Mouse (Mus musculus) frontal cortex, postnatal 14 days (tissue): ENCODE data around the gene Jazf1.

Source experiments
- DNase-seq, 2 experiments: peaks; one replicate each; pipeline ENCODE4 v3.0.0; 2022; ENCODE audit warnings: low spot score in 2 of 2

The Jazf1 gene

DNA sequence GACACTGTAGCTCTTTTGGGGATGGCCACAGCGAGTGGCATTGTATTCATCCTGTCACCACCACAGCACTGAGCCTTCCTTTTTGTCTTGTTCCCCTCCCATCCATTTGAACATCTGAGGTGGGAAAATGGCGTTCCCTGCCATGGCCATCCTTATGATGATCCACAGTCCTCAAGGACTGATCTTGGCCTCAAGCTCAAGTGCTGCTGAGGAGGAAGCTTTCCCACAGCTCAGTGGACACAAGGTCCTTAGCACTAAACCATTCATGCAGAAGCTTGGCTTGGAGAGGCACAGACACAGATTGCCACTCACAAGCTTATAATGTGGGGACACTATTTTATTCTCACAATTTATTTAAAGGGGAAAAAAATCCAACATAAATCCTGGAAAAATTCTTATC is 58.1 kb downstream of the Jazf1 start:
- DNase-seq = no peak

DNA sequence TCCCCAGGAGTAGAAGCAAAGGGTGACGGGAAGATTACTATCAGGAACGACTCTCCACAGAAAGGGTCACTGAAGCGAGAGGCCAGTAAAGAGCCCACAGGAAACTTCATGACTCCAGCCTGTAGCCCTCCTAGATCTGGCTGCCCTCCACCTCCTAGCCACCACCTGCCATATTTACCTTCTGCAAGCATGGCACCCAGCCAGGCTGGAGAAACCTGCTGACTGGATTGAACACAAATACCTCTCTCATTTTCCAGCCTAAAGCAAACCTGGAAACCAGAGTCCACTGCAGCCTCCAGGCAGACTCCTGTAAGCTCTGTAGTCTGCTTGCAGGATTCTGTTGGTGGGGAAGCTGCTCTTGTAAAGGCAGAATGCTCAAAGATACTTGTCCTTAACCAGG is 62.4 kb downstream of the Jazf1 start:
- DNase-seq = no peak

DNA sequence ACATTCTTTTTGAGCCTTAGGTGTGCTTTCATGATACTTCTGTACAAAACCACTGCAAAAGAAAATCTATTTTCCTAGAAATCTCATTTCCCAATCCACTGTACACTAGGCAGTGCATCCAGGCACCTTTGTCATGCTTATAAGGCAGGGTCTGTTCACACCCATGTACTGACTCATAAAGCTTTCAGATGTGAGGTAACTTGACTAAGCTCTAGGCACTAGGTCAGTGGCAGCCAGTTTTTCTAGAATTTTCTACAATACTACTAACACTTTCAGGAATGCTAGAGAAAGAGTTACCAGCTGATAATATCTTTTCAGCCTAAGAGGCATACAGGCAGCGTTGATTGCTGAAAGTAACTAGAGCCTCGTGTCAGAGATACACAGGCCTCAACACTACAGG is 62.9 kb downstream of the Jazf1 start:
- DNase-seq = no peak

DNA sequence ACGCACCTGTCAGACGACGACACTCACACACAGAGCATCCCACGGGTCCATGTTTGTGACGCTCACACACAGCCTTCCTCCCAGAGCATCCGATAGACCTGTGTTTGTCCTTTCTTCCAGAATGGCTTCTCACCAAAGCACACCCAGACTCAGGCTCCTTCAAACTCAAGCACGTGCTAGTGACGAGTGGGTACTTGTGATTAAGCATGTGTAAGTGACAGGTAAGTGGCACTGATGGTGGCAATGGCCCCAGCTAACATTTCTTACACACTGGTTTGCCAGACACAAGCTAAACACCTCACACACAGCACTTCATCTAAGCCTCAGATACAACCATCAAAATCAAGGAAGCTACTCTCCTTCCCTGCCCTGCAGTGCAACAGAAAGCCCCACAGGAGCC is 77.6 kb downstream of the Jazf1 start:
- DNase-seq = no peak

DNA sequence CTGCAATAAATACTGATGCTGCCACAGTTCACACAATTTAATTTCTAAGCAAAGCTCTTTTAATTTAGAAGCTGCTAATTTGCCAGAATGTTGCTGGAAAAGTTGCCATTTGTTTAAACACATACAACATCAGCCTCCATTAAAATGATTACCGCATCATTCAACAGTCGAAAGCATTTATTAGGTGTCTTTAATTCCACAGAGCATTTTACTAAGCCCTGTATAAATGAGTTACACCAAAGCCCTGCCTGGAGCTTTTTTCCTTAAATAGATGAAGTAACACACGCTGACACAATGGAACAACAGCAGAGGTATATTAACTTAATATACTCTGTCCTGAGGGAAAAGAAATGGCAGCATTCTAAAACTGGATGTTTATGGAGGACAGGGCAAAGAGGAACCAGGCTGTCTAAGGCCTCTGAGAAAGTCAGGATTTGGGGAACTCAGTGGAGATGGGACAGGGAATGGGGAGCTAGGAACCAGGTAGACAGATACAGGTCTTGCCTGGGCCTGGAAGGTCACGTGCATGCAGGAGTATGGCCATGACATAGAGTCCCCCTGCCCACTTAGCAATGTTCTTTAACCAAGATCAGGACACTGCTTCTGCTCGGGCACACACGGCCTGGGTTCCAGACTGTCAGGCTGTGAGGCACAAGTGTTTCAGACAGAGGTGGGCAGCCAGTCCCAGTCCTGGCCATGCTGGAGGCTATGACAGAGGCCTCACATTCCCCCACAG is 80.4 kb downstream of the Jazf1 start:
- no peak for DNase-seq

DNA sequence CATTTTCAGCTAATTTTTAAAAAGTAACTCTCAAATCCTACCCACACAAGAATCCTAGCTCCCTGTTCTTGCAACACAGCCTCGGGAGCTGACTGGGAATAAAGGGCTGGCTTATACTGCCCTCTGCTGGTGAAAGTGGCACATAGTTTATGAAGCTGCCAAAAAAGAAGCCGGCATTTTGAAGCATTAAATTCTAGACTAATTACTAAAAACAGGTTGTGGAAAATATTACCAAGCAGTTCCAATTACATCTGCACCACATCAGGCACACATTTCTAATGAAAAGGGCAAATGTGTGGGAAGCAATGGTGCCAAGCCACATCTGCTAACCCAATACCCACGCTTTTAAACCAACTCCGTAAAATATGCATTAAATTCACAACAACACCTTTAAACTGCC is 81.0 kb downstream of the Jazf1 start:
- DNase-seq = no peak

DNA sequence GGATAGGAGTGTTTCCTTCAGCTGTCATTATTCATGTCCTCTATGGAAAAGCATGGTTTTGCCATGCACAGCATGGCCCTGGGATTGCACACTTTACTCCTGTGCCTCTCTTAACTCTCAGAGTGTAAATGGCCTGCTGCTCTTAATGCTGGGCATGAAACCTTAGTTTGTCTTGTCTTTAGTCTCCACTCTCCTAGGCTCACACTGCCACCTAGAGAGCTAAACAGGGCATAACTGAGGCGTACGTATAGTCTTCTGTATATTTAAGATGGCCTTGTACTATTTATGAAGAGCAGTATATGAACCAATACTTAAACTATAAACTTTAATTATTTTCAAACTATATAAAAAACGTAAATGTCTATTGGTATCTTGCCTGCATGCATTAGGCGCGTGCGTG is 86.3 kb downstream of the Jazf1 start:
- no peak for DNase-seq

DNA sequence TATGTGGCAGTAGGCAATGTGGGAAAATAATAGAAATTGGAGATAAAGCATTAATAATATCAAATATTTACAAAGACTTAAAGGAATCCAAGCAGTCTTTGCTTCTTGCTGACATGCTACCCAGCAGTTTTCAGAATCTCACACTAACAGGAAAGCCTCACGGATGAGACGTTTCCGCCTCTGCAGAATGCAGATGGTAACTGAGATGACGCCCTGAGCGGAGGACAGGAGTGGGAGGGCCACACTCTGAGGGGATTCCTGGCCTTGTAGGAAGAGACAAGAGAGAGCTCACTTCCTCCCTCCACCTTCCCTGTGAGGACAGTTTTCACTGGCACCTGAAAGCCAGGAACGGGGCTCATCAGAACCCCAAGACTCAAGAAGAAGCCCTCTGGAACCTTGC is 88.9 kb downstream of the Jazf1 start:
- no peak for DNase-seq

DNA sequence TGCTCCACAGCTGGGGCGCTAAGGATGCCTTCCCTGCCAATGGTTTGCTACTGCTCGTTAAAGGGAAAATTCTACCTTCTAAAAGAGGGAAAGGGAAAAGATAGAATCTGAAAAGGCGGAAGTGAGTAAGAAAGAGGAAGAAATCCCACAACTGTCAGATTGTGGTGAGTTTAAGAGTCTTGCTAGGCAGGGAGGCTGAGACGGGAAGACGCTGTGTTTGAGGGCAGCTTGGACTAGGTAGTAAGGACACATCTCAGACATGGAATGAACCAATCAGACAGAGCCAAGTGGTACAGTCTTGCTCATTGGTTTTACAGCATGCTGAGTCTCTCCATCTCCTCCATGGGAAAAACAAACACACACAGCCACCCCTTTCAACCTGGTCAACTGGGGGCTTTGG is 95.1 kb downstream of the Jazf1 start:
- no peak for DNase-seq

DNA sequence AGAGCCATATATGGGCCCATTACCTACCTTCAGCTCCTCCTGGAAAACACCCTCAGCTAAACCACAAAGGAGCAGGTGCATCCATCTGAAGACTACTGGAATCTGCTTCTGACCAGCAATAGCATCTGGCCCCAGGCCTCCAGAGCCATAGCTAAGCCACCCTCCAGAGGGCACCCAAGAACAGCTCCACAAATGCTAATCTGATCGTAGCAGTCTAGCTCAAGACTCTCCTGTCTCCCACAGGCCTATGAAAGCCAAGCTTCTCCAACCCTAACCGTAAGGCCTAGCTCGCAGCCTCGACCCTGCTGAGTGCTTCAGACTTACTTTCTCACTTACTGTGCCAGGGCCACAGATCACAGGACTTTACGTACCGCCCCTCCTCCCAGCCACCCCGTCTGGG is 96.3 kb downstream of the Jazf1 start:
- peak in 1 of 2 experiments; percentile 9 for DNase-seq

DNA sequence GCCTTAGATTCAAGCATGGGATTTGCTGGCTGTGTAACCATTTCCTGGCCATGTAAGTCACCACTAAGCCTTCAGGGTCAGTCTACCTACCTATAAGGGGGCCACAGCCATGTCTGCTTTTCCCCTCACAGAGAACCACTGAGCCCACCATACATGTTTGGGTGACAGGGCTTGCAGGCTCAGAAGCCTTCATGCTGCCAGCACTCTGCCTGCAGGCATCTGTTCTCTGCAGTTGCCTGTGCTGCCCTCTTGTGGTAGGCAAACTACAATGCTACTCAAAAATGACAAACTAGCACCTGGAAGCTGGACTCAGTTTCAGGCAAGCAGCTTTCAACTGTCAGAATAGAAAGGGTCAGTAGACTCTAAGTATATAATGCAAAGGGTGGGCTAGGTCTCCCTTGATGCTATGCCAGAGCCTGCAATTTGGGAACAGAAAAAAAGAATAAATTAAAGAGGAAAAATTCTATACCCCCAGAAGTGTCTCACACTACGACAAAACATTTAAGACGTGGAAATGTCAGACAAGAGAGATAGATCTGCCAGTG is 98.6 kb downstream of the Jazf1 start:
- peak in 1 of 2 experiments; percentile 53 for DNase-seq

DNA sequence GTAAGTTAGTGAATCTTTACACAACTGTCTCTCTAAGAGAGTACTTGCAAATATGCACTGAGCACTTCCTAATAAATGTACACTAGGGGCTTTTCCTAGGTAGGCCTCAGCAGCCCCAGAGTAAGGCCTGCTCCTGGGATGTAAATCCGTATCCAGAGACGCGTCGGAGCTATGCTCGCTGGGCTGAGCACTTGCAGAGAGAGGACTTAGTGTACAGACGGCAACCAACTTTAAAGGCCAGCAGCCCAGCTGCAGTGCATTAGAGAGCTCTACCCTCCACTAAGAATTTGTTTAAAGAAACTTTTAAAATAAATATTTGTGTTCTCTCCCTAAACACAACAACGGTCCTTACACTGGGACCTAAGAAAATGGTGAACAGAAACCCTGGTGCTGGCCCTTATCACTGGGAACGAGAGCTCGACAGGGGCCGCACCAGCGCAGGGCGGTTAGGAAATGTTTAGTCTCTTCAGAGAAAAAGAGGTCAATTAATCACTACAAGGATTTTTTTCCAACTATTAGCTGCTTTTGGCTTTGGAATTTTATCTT is 100.0 kb downstream of the Jazf1 start:
- DNase-seq = no peak

DNA sequence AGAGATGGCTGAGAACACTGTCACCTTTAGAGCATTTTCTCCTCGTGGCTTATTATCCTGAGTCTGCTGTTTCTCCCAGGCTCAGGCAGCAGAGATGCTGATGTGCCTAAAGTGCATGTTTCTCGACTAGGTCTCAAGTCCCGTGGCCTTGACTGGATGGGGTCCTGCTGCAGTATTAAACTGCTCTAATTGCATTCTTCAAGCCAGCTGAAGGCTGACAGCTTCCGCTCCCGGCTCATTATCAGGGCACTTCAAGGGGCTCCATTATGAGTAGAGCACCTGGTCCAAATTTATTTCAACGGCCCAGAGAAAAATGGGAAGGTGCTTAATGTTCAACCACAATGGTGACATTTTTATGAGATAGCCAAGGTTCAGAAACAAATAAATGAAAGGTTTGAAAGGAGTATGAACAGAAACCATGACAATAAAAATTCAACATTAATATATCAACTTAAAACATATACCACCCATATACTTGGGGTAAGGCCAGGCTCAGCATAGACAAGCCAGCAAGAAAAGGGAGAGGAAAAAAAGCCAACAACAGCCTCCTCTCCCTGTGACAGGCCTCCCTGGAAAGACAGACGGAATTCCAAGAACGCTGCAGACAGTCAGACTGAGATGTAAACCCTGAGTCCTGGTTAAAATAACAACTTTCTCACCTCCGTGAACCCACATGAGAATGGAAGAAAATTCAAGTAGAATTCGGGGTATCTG is 100.7 kb downstream of the Jazf1 start:
- no peak for DNase-seq

DNA sequence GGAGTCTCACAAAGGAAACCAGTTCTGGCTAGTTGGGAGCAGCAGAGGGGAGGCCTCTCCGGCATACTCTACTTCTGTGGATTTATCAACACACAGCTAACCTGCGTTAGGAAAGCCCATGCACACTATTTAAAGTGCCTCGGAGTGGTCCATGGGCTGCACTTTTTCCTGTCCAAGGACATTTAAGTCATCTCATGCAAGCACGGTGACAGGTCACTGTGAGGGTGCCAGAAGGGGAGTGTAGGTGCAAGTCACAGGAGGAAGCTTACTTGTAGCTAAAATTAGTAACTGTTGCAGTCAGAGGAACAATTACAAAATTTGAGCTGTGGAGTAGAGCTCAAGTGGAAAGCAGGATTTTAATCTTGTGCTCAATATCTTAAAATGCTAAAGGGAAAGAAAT is 102.4 kb downstream of the Jazf1 start:
- DNase-seq = no peak

DNA sequence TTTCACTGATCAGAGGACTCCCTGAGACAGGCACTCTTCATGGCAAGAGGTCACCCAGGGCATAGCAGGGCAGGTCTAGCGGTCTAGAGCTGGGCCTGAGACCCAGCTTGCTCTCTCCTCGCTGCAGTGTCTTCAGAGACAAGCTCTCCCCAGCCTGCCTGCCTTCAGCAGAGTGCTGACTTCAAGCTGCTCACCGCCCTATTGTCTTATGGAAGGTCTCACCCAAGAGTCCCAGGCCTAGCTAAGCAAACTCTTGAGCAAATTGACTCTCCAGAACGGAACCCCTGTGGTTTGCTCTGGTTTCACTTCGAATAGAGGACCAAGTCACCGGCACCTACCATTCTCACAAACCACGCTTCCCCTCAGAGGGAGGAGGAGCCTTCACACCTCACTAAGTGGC is 103.1 kb downstream of the Jazf1 start:
- DNase-seq = no peak

DNA sequence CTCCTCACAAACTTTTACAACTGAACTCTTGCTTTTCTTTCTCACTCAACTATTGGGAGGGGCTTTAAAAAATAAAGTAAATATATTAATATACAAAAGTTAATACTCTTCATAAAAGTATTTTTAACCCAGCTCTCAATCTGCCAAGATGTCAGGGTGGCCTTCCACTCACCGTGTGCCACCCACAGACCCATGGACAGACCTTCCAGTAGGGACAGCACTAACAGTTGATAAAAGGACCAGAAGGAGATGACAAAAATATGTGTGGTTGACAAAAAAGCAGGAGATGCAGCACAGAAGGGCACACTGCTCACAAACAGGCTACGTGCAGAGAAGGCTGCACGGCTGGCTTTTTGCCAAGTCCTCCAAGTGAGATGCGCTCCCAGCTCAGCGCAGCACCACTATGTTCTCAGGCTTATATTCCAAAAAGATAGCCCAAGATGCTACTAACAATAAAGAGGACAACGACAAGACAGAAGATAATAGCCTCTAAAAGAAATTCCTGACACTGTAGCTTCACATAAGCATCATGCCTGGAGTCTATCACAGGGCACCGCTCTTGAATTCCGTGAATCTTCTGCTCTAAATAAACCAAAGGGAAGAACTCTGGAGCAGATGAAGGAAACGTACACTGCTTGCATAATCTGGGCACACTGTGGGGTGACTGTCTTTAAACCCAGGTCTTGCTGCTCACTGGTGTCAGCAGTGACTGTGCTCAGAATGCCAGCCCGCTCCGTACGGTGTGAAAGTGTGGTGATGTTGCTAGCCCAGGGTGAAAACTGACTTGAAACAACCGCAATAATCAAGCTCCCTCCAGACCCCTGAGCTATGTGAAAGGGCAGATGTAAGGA is 104.4 kb downstream of the Jazf1 start:
- no peak for DNase-seq

DNA sequence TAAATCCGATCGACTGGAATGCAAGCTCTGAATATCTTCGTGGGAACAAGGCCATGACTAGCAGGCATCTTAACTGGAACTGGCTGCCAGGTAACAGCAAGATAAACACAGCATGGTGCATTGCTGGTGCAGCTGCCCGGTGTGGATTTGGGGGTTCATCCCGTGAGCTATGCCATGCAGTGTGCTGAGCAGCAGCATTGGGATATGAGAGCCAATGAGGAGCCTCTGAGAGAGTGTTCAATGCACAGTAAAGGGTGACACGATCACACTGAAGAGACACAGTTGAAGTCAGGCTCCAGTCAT is 105.0 kb downstream of the Jazf1 start:
- no peak for DNase-seq

DNA sequence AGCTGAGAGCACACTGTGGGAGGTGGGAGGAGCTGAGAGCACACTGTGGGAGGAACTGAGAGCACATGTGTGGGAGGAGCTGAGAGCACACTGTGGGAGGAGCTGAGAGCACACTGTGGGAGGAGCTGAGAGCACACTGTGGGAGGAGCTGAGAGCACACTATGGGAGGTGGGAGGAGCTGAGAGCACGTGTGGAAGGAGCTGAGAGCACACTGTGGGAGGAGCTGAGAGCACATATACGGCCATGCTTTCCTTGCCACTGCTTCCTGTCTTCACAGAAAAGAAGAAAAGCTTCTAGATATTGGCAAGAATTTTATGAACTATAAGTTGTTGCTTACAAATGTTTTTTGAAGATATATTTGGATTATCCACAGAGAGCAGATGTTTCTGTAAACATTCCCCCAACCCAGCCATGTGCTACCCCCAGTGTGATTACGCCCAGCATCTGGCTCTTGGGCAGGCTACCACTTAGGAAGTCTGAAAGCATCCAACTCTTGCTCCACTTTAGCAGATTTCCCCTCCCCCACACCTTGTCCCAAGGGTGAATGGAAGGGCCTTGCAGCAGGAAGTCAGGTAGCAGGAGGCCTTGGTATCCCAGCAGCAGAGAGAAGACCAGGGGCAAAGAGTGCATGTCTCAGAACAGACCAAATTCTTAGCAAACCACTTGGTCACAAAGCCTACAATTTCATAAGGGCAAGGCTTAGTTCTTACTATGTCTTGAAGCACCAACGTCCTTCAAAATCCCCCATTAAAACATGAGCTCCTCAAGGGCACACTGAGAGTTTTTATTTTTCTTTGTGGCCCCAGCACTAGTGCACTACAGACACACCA is 105.6 kb downstream of the Jazf1 start:
- no peak for DNase-seq

DNA sequence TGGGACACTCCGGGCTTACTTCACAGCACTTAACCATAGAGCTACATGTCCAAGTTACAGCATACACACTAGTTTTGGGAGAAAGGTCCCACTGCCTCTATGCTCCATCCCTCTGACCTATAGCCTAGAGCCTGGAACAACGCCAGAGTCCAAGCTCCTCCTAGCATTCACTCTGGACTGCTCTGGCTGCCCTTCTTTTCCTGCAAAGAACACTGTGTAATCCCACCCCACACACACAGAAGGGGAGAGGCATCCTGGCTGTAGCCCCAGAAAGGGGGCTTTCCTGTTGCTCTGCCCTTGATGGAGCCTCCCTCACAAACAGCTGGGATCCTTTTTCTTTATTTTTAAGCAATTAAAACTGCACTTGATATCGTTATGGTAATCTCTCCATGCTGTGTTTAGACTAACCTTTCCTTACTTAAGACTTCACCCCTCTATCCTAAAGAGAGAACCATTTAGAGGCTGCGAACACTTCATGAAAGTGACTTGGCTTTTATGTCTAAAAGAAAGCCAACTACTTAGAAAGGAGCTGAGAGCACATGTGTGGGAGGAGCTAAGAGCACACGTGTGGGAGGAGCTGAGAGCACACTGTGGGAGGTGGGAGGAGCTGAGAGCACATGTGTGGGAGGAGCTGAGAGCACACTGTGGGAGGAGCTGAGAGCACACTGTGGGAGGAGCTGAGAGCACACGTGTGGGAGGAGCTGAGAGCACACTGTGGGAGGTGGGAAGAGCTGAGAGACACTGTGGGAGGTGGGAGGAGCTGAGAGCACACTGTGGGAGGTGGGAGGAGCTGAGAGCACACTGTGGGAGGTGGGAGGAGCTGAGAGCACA is 106.6 kb downstream of the Jazf1 start:
- no peak for DNase-seq

DNA sequence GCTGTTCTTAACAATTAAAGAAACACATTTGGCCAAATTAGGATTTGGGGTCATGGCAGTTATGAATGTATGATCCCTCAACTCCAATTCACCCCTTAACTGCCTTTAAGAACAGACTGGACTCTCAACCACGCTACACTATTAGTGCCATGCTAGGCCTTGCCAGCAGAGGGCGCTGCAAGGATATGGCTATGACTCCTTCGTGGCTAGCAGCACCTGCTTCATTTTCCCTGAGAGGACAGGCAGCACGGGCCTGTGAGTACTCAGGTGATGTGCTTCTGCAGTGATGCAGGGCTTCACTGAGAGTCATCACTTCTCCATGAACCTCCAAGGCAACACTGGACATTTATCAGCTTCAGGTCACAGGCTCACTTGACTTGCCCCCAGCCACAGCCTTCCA is 110.7 kb downstream of the Jazf1 start:
- peak in 1 of 2 experiments; percentile 45 for DNase-seq
